Mouse (Mus musculus) fat pad, adult 2 months (tissue): ENCODE measurements around the gene Pbrm1.

Experiments used
- DNase-seq: peaks from one replicate; pipeline ENCODE4 v3.0.0-alpha.2; 2011; ENCODE audit warnings: low read depth, low spot score; ENCODE audit errors: extremely low read depth

The Pbrm1 gene

DNA sequence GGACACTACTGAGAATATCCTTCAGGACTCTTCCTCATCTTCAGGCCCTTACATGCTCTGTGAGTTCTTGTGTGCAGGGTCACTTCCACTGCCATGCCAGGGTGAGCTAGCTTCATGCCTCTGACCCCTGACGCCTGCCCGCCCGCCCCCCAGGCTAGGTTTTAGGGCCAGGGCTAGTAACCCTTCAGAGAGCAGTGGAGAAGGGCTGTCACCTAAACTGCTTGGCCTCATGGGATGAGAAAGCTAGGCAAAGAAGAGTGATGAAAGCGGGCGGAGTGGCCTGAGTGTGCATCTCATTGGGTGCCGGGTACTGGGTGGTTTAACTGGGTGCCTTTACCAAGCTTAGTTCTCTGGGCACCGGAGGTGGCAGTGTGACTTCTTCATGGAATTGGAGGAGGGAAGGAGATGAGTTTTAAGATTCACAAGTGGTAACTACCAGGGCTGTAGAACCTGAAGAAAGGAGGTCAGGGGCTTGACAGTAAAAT, 113.6 kb downstream of the Pbrm1 start:
- no peak for DNase-seq

DNA sequence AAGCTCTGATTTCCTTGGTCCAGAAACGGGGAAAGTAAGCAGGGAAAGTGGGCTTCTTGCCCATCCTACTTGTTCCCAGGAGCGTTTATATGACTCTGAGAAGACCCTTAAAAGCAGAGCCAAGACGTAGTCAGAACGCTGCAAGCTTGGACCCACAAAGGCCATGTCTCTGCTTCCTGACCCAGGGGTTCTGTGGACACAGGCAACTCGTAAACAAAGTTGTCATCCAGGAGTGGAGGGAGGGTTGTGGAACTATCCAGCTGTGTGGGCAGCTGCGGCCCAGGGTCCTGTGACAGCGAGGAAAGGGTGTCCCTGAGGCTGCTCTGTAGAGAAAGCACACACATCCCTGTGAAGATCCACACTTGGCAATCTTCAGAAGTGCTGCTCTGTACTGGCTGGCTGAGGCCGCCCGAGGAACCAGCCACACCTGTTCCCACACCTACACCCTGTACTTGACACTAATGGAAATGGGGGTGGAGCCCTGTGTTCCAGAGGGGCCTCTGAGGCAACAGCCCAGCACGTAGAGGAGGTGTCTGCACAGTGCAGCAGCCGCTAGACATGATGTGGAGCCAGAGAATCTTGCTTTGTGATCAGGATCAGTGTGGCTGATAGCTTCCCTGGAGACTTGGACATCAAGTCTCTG, 114.2 kb downstream of the Pbrm1 start:
- DNase-seq: peak; percentile 79

- peak; percentile 49 for DNase-seq
Observed at GRCm38 (mm10) chr14:31134015-31135000, 115.4 kb downstream of the Pbrm1 start.

GRCm38 (mm10) chr14:31135495-31136410, 116.8 kb downstream of the Pbrm1 start:
- DNase-seq: no peak

DNA sequence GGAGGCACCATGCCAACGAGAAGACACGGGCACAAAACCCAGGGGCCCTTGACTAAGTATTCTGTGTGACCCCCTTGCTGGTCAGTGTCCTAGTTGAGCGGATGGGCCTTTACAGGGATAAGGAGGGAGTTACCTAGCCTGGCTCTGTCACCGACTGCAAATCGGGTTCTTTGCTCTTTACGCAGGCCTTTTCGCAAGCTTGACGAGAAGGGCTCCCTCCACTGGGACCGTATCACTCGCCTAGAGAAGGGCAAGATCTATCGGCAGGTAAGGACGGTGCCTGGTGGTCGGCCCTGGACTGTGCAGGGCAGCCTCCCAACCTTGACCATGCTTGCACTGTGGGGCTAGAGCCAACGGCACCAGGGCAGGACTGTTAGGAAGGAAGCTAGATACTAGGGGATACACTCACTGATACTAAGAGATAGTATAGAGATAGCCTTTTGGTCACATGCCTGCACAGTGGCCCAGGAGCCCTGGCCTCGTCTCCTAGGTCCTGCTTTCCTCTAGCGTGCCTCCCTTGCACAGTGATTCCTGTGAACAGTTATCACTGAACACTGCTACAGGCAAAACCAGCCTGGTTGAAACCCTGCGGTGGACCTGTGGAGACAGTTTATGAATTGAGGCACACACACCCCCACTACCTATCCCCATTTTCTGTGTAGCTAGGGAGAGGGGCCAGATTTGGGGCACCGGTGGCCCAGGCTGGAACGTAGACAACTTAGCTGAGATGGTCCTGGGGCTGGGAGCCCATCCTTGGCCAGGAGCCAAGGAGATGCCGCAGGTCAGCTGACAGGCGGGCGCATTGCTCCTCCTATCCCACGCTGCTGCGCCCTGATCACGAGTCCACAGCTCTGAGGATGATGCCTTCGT, 117.7 kb downstream of the Pbrm1 start:
- no peak for DNase-seq

- no peak for DNase-seq
Observed at GRCm38 (mm10) chr14:31137281-31137595, 118.3 kb downstream of the Pbrm1 start.

GRCm38 (mm10) chr14:31137791-31138190, 118.9 kb downstream of the Pbrm1 start:
- DNase-seq: no peak

DNA sequence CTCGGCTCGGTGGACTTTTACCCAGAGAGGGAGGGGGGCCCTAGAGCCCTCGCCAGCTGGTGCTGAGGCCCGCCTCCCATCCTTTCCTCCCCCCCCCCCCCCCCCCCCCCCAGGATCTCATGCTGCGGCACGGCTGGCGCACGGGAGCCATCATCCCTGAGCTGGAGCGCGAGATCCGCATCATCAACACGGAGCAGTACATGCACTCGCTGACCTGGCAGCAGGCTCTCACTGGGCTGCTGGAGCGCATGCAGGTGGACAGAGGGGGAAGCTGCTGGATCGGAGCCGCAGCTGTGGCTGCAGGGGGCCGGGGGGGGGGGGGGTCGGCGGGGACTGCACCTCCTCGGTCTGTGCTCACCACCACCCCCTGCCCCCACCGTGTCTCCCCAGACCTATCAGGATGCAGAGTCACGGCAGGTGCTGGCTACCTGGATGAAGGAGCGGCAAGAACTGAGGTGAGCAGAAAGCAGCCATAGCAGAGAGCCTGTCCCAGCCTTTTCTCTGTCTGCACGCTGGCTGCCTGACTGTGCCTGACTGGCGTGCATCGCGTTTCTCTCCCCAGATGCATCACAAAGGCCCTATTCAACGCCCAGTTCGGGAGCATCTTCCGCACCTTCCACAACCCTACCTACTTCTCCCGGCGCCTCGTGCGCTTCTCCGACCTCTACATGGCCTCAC, 119.4 kb downstream of the Pbrm1 start:
- no peak for DNase-seq

- no peak for DNase-seq
Observed at GRCm38 (mm10) chr14:31138897-31139429, 120.0 kb downstream of the Pbrm1 start.

DNA sequence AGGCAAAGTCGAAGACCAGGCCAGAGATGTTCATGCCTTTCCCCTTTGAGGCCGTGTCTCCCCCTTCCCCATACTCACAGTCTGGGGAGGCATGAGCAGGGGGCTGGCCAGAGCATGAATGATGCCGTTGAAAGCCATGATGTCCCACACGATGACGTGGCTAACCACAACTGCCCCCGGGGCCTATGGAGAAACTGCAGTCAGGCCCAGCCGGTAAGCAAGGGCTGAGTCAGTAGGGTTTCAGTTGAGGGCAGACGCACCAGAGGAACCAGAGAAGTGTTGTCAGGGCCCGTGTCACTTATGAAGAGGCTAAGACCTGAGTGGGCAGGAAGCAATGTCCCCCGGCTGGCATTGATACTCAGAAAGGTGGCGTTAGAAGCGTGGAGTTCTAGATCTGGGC, 120.7 kb downstream of the Pbrm1 start:
- DNase-seq: no peak

- DNase-seq: no peak
Observed at GRCm38 (mm10) chr14:31140141-31140540, 121.2 kb downstream of the Pbrm1 start.

DNA sequence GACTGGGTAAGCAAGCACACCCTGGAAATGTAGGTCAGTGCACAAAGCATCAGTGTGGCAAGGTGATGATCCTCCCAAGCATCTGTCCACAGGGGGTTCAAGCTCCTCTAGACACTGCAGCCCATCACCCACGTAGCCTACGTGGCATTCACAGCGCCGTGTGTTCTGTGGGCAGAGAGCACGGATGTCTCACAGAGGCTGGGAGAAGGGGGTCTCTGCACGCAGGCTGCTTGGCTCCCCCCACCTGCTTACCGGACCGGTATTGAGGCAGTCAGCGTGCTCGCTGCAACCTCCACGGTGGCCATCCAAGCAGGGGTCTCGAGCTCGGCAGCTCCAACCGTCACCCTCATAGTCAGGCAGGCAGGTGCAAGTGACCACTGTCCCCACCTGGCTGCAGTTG, 122.1 kb downstream of the Pbrm1 start:
- no peak for DNase-seq

DNA sequence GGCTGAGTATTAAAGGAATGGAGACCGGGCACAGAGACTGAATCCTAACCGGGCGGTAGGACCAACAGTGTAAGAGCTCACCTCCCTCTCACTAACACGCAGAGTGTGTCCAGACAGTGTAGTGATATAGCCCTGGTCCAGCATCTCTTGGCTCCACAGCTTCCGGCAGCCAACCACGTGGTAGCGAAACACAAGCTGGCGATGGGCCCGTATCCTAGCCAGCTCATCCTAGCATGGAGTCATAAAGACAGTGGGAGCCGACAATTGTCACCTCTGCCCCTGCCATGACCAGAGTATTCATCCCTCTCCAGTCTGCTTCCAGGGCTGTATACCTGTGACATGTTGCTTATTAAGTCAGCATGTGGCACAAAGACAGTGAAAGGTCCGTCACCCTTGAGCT, 126.8 kb downstream of the Pbrm1 start:
- no peak for DNase-seq

- DNase-seq: no peak
Observed at GRCm38 (mm10) chr14:31160196-31161150, 141.5 kb downstream of the Pbrm1 start.

DNA sequence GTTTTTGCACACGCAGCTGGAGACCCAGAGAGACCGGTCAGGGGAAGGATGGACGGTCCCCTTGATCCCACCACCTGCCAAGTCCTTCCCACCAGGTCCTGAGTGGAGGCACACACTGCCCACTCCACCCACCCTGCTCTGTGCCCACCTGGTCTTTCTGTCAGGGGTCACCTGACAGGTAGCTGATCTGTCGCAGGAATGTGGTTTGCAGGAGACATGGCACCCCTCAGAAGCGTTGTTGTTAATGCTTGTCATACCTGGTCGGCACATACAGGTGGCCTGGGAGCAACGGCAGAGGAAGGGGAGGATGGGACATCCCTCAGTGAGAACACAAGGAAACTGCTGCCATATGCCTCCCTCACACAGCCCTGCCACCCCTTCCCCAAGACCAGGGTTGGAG, 142.3 kb downstream of the Pbrm1 start:
- no peak for DNase-seq

GRCm38 (mm10) chr14:31161638-31162037, 142.7 kb downstream of the Pbrm1 start:
- DNase-seq: no peak

DNA sequence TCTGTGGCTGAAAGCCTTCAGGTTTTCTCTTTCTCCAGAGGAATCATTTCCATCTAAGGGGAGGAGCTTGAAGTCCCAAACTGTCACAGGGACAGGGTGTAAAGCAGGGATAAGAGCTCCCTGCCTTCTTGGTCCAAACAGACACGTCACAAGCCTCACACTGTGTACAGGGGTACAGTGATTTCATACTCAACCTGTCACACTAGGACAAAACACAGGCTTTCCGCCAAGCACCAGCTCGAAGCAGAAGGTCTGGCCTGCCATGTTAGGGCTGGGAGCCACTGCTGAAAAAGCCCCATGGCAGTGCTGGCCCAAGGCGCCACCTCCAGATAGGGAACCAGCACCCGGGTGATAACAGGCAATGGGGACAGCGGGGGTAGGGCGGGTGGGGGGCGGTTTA, 145.1 kb downstream of the Pbrm1 start:
- DNase-seq: no peak

- no peak for DNase-seq
Observed at GRCm38 (mm10) chr14:31165010-31165409, 146.1 kb downstream of the Pbrm1 start.
